In the genomic region with DNA sequence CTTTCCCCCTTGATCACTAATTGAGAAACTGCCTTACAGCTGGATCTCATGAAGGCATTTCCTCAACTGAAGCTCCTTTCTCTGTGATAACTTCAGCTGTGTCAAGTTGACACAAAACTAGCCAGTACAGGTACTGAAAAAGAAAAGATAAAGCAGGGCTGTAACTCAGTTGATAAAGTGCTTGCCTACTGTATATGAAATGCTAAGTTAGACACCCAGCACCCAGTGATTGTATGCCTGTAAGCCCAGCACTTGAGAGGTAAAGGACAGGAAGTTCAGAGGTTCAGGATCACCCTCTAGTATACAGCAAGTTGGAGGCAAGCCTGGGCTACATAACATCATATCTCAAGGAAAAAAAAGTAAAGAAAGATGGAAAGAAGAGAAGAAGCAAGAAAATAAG, we compare ENCODE assay signal across 23 mouse cellular contexts.
"Had no signal": no experiment of that assay in that cellular context is flagged by ENCODE, and none has a peak within 500 bp of the region (broad histone marks: within the 10 kb centered on the region; RNA-seq: fewer than 3 reads in every experiment).

No protein-coding gene starts in this region.

- H3K9me3 ChIP-seq: heart, embryonic 10.5 days; heart, embryonic 12.5 days; hindbrain, embryonic 13.5 days; hindbrain, embryonic 15.5 days; kidney, embryonic 15.5 days; limb, embryonic 13.5 days; limb, embryonic 15.5 days had no signal

- H3K36me3 ChIP-seq: heart, embryonic 10.5 days; heart, embryonic 12.5 days; hindbrain, embryonic 13.5 days; hindbrain, embryonic 15.5 days; kidney, embryonic 15.5 days; limb, embryonic 13.5 days; limb, embryonic 15.5 days had no signal

- H3K27me3 ChIP-seq: heart, embryonic 12.5 days; hindbrain, embryonic 13.5 days; hindbrain, embryonic 15.5 days; kidney, embryonic 15.5 days; limb, embryonic 13.5 days; limb, embryonic 15.5 days had no signal

- H3K9ac ChIP-seq: heart, embryonic 12.5 days; hindbrain, embryonic 13.5 days; hindbrain, embryonic 15.5 days; kidney, embryonic 15.5 days; limb, embryonic 13.5 days; limb, embryonic 15.5 days had no signal

- DNase-seq: gastrocnemius, adult 2 months; gastrocnemius, postnatal 10 days; gastrocnemius, postnatal 25 days; heart, adult 18-20 months; heart, postnatal 10 days; kidney, adult 11 months; kidney, adult 2 months; kidney, adult 9 months; kidney, postnatal 14 days; kidney, postnatal 36 days; layer of hippocampus, adult 9-11 months; layer of hippocampus, postnatal 36 days; left cerebral cortex, postnatal 4 days had no signal

- ATAC-seq: hindbrain, postnatal 0 days; intestine, embryonic 16.5 days had no signal

- H3K4me2 ChIP-seq: heart, embryonic 12.5 days; hindbrain, embryonic 13.5 days; hindbrain, embryonic 15.5 days; kidney, embryonic 15.5 days; limb, embryonic 13.5 days; limb, embryonic 15.5 days had no signal

- H3K4me3 ChIP-seq: gastrocnemius, adult 2 months; heart, embryonic 10.5 days; heart, embryonic 12.5 days; hindbrain, embryonic 13.5 days; hindbrain, embryonic 15.5 days; kidney, embryonic 15.5 days; limb, embryonic 13.5 days; limb, embryonic 15.5 days had no signal

- H3K27ac ChIP-seq: gastrocnemius, adult 2 months; heart, embryonic 10.5 days; hindbrain, embryonic 13.5 days; hindbrain, embryonic 15.5 days; hindbrain, postnatal 0 days; kidney, embryonic 15.5 days; kidney, postnatal 0 days; limb, embryonic 13.5 days; limb, embryonic 15.5 days had no signal
